Mouse (Mus musculus) heart, embryonic 15.5 days (tissue): ENCODE results near the gene Kcnd3. TPM values are rescaled to one million over a fixed set of nuclear protein-coding genes. Genes with fewer than 3 reads are reported as not detected.

ENCODE experiments used
- ATAC-seq: fragments of 200-750 bp; cut with Nextera tagmentation; replicated peaks from 2 replicates; pipeline ENCODE4 v1.8.0; 2017; ENCODE audit warnings: low read depth, moderate TSS enrichment; ENCODE audit not compliant: insufficient number of reproducible peaks, insufficient read depth, low FRiP score
- H3K27ac ChIP-seq: fragments of 300-500 bp; sonication (generic); 2 replicates; pipeline ENCODE4 v1.5.1; 2015; ENCODE audit warnings: mild to moderate bottlenecking, inconsistent platforms
- H3K27me3 ChIP-seq: fragments of 300-500 bp; sonication (generic); 2 replicates; pipeline ENCODE4 v1.6.1; 2015; ENCODE audit warnings: inconsistent platforms
- H3K36me3 ChIP-seq: fragments of 300-500 bp; sonication (generic); 2 replicates; pipeline ENCODE4 v1.6.1; 2015; ENCODE audit warnings: mild to moderate bottlenecking, inconsistent platforms
- H3K4me1 ChIP-seq: fragments of 300-500 bp; sonication (generic); replicated peaks from 2 replicates; pipeline ENCODE4 v1.6.1; 2015; ENCODE audit warnings: inconsistent platforms
- H3K4me2 ChIP-seq: fragments of 300-500 bp; sonication (generic); 2 replicates; pipeline ENCODE4 v1.6.1; 2015; ENCODE audit warnings: inconsistent platforms, mild to moderate bottlenecking, moderate library complexity
- H3K4me3 ChIP-seq: fragments of 300-500 bp; sonication (generic); 2 replicates; pipeline ENCODE4 v1.5.1; 2015; ENCODE audit warnings: mild to moderate bottlenecking, inconsistent platforms
- H3K9ac ChIP-seq: fragments of 300-500 bp; sonication (generic); 2 replicates; pipeline ENCODE4 v1.6.1; 2015; ENCODE audit warnings: mild to moderate bottlenecking, inconsistent platforms
- H3K9me3 ChIP-seq: fragments of 300-500 bp; sonication (generic); replicated peaks from 2 replicates; pipeline ENCODE4 v1.6.1; 2016; ENCODE audit warnings: inconsistent platforms
- WGBS: fragments of 180-500 bp; shearing (Covaris S2); methylation state at CpG from one replicate; pipeline ENCODE4 v1.1.7; 2015; ENCODE audit warnings: mixed read lengths; 5-methylcytosine and 5-hydroxymethylcytosine counted together
- polyA plus RNA-seq: library from polyadenylated mRNA; unstranded; fragments of >200 nt; fragmentation: Nextera tagmentation; extraction: Ambion mirVana; gene quantifications from 2 replicates; pipeline ENCODE4 v1.2.1, GENCODE M21; 2015

The Kcnd3 gene
- polyA plus RNA-seq, 1 experiment from 2014 or later: 0.44 TPM

DNA sequence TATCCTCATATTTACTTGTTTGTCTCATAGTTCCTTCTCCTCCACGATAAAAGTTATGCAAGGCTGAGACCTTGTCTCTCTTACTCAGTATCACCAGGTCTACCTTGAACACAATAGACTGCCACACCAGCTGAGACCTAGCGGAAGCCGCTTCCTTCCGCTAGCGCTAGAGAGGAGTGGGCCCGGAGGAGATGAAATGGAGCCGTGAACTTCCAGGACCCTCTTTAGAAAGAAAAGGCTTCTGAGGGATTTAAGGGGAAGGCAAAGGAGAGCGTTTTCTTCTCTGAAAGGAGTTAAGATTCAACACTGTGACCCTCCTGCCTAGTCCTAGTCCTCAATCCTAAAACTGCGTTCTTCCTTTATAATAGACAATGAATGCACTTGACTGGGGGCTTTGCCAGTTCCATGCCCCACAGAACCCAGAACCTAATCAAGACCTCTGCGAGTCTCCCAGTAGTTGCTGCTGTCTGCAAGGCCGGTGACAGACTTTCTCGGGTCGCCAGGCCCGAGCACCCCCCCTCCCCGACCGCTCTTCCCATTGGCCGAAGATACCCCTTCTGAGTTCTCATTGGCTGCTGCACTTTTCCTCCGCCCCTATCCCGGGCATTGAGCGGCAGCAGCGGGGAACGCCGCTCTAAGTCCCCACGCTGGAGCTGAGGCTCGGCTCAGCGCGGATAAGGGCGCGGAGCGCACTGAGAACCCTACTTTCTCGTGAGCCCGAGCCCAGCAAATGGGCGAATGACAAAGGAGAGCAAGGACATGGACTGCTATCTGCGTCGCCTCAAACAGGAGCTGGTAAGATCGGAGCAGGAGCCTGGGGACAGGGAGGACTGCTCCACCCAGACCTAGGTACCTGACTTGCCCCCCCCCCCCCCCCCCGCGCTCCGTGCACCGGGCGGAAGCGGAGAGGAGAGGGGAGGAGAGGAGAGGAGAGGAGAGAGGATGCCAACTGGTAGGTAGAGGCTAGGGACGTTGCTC, 252.2 kb downstream of the Kcnd3 start, which contains the start of gene Inka2:
Gene Inka2, plus strand, starts transcription at position 569 of the 978 bp plus-strand sequence.
- peaks cover 64% of the 10 kb centered on the region for H3K4me1 ChIP-seq
- peak within 1 kb of the TSS; percentile 63 for H3K9ac ChIP-seq
- WGBS: 6% methylated on average over 38 of the region's 43 CpGs
- H3K4me3 ChIP-seq: peak within 1 kb of the TSS; percentile 63
- H3K4me2 ChIP-seq: peak within 1 kb of the TSS; percentile 90
- ATAC-seq: peak; percentile 93
- peak within 1 kb of the TSS; percentile 80 for H3K27ac ChIP-seq
- H3K36me3 ChIP-seq: no peaks in the 10 kb centered on the region
- no peaks in the 10 kb centered on the region for H3K9me3 ChIP-seq
- peaks cover 2% of the 10 kb centered on the region; the same call in 1 of the 2 replicates for H3K27me3 ChIP-seq

GRCm38 (mm10) chr3:105705061-105705549, 253.0 kb downstream of the Kcnd3 start:
- ATAC-seq: peak; percentile 48
- H3K27me3 ChIP-seq: peaks cover 2% of the 10 kb centered on the region; the same call in 1 of the 2 replicates
- no peaks in the 10 kb centered on the region for H3K9me3 ChIP-seq
- H3K9ac ChIP-seq: peak overlapping the region; percentile 63
- peak overlapping the region; percentile 63 for H3K4me3 ChIP-seq
- peaks cover 58% of the 10 kb centered on the region for H3K4me1 ChIP-seq
- no peaks in the 10 kb centered on the region for H3K36me3 ChIP-seq
- H3K27ac ChIP-seq: peak overlapping the region; percentile 80
- peak overlapping the region; percentile 90 for H3K4me2 ChIP-seq
- under 1% methylated on average over 28 of the region's 28 CpGs for WGBS

- H3K4me1 ChIP-seq: peaks cover 59% of the 10 kb centered on the region
Observed at GRCm38 (mm10) chr3:105705561-105705960, 253.4 kb downstream of the Kcnd3 start.

GRCm38 (mm10) chr3:105706366-105707020, 254.4 kb downstream of the Kcnd3 start:
- no peaks in the 10 kb centered on the region for H3K36me3 ChIP-seq
- H3K27me3 ChIP-seq: peaks cover 2% of the 10 kb centered on the region; the same call in 1 of the 2 replicates
- H3K4me2 ChIP-seq: peak overlapping the region; percentile 90
- peaks cover 54% of the 10 kb centered on the region for H3K4me1 ChIP-seq
- 49% methylated on average over 4 of the region's 4 CpGs for WGBS
- H3K9ac ChIP-seq: no peak overlapping the region
- no peak overlapping the region for H3K27ac ChIP-seq
- no peak for ATAC-seq
- peak overlapping the region; percentile 63; the same call in 1 of the 2 replicates for H3K4me3 ChIP-seq
- no peaks in the 10 kb centered on the region for H3K9me3 ChIP-seq

More at GRCm38 (mm10) chr3:105705561-105705960, 253.4 kb downstream of the Kcnd3 start:
- H3K9ac ChIP-seq: peak overlapping the region; percentile 63
- peak overlapping the region; percentile 90 for H3K4me2 ChIP-seq
- H3K9me3 ChIP-seq: no peaks in the 10 kb centered on the region
- no peaks in the 10 kb centered on the region for H3K36me3 ChIP-seq
- peak overlapping the region; percentile 63 for H3K4me3 ChIP-seq
- H3K27ac ChIP-seq: no peak overlapping the region
- H3K27me3 ChIP-seq: peaks cover 2% of the 10 kb centered on the region; the same call in 1 of the 2 replicates
- no peak for ATAC-seq
- WGBS: 36% methylated on average over 3 of the region's 3 CpGs

- no peak overlapping the region for H3K9ac ChIP-seq
- no peaks in the 10 kb centered on the region for H3K36me3 ChIP-seq
Observed at GRCm38 (mm10) chr3:105707590-105707989, 255.5 kb downstream of the Kcnd3 start.

GRCm38 (mm10) chr3:105710246-105710645, 258.1 kb downstream of the Kcnd3 start:
- Histone ChIP-seq H3K36me3 (no peaks in the 10 kb centered on the region), H3K27me3 (0 out of 2 replicates have a peak, but pooled peaks cover 2% of the 10 kb centered on the region), H3K4me1 (peaks cover 47% of the 10 kb centered on the region), H3K4me2 (no peak overlapping the region), H3K27ac (peak overlapping the region; percentile 25; the same call in 1 of the 2 replicates), H3K9me3 (no peaks in the 10 kb centered on the region), H3K9ac (no peak overlapping the region), H3K4me3 (no peak overlapping the region)
- 42% methylated on average over 6 of the region's 6 CpGs for WGBS
- no peak for ATAC-seq

More at GRCm38 (mm10) chr3:105707590-105707989, 255.5 kb downstream of the Kcnd3 start:
- peaks cover 2% of the 10 kb centered on the region; the same call in 1 of the 2 replicates for H3K27me3 ChIP-seq
- H3K27ac ChIP-seq: no peak overlapping the region
- no peak overlapping the region for H3K4me2 ChIP-seq
- ATAC-seq: no peak
- 45% methylated on average over 7 of the region's 7 CpGs for WGBS
- no peak overlapping the region for H3K4me3 ChIP-seq
- H3K4me1 ChIP-seq: peaks cover 47% of the 10 kb centered on the region
- no peaks in the 10 kb centered on the region for H3K9me3 ChIP-seq

DNA sequence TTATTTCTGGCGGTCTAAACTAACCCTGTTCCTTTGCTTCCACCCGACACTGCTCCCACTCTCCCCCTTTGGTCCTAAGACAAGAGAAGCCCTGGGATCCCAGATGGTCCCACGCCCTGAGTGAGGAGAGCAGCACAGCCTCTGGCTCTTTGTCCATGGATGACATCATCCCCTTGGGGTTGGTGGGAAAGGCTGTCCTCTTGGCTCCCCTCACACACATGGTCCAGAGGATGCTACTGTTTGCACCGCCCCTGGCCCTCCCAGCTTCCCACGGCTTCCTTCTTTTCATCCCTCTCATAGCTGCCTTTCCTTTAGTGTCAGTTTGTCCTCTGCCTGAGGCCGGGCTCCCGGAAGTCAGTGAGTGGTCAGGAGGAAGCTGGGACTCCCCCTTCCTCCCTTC, 259.6 kb downstream of the Kcnd3 start:
- Histone ChIP-seq H3K4me3 (no peak overlapping the region), H3K9me3 (no peaks in the 10 kb centered on the region), H3K4me1 (peaks cover 33% of the 10 kb centered on the region), H3K27me3 (no peaks in the 10 kb centered on the region), H3K27ac (no peak overlapping the region), H3K9ac (no peak overlapping the region), H3K36me3 (no peaks in the 10 kb centered on the region), H3K4me2 (no peak overlapping the region)
- WGBS: 62% methylated on average over 7 of the region's 7 CpGs
- ATAC-seq: peak; percentile 67; the same call in 1 of the 2 replicates

GRCm38 (mm10) chr3:105712827-105713226, 260.7 kb downstream of the Kcnd3 start:
- no peak overlapping the region for H3K4me3 ChIP-seq
- no peak overlapping the region for H3K9ac ChIP-seq
- H3K27me3 ChIP-seq: no peaks in the 10 kb centered on the region
- H3K4me1 ChIP-seq: peaks cover 25% of the 10 kb centered on the region
- H3K4me2 ChIP-seq: no peak overlapping the region
- no peaks in the 10 kb centered on the region for H3K9me3 ChIP-seq
- H3K36me3 ChIP-seq: no peaks in the 10 kb centered on the region
- no peak for ATAC-seq
- H3K27ac ChIP-seq: no peak overlapping the region

GRCm38 (mm10) chr3:105714091-105714819, 262.1 kb downstream of the Kcnd3 start:
- no peaks in the 10 kb centered on the region for H3K36me3 ChIP-seq
- no peaks in the 10 kb centered on the region for H3K9me3 ChIP-seq
- 31% methylated on average over 8 of the region's 8 CpGs for WGBS
- H3K9ac ChIP-seq: no peak overlapping the region
- H3K27me3 ChIP-seq: no peaks in the 10 kb centered on the region
- ATAC-seq: no peak
- peaks cover 30% of the 10 kb centered on the region for H3K4me1 ChIP-seq
- H3K27ac ChIP-seq: no peak overlapping the region
- H3K4me3 ChIP-seq: no peak overlapping the region
- H3K4me2 ChIP-seq: no peak overlapping the region

DNA sequence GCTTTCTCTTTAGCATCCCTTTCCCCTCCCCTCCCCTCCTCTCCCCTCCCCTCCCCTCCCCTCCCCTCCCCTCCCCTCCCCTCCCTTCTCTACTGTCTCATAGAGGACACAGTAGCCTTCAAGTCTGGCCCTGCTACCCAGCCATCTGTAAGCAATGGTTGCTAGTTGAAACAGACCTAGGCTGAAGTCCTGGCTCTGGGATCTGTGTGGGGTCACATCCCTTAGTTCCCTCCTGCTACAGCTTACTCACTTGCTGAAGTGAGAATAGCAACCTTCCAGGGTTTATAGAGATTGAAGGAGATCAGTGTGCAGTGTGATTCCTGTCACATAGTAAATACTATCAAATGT, 262.7 kb downstream of the Kcnd3 start:
- ATAC-seq: no peak
- no peaks in the 10 kb centered on the region for H3K27me3 ChIP-seq
- H3K4me1 ChIP-seq: peaks cover 30% of the 10 kb centered on the region

More for the DNA sequence above, 262.7 kb downstream of the Kcnd3 start:
- H3K27ac ChIP-seq: no peak overlapping the region
- no peaks in the 10 kb centered on the region for H3K9me3 ChIP-seq
- H3K4me3 ChIP-seq: no peak overlapping the region
- H3K9ac ChIP-seq: no peak overlapping the region
- no peaks in the 10 kb centered on the region for H3K36me3 ChIP-seq
- no peak overlapping the region for H3K4me2 ChIP-seq
